Mouse (Mus musculus) spleen, postnatal 10 days (tissue): ENCODE measurements around the gene Cdyl.

ENCODE experiments used
- DNase-seq, 2 experiments: peaks; one replicate each; pipeline ENCODE4 v3.0.0; 2021 to 2022; ENCODE audit warnings: low spot score in 2 of 2

Cdyl gene

DNA sequence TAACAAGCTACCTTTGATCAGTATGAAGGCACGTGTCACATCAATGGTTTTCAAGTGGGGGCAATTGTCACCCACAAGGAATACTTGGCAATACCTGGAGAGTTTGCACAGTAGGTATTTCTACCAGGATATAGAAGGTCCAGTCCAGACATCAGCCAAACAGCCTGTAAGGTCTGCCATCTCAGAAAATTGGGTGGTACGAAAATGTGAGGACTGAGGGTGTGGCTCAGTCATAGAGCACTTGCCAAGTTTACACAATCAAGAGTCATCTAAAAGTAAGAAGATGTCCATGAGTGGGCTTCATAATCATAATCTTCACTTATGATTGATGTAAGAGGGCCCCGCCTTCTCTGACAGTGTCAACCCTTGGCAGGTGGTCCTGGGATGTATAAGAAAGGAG lies 29.9 kb downstream of the Cdyl start:
- no peak for DNase-seq

DNA sequence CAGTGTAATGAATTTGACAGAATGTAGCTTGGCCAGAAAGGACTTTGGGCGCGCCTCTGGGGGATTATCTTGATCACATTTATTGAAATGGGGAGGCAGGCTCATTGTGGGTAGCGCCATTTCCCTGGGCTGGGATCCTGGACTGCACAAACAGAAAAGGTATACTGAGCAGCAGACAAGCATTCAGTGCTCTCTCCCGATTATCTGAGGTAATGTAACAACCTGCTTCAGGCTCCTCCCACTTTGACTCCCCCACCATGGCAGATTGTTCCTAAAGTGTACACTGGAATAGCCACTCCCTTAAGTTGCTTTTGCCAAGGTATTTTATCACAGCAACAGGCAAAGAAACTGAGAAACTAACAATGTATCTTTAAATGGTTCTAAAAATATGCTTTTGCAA lies 58.0 kb downstream of the Cdyl start:
- no peak for DNase-seq

DNA sequence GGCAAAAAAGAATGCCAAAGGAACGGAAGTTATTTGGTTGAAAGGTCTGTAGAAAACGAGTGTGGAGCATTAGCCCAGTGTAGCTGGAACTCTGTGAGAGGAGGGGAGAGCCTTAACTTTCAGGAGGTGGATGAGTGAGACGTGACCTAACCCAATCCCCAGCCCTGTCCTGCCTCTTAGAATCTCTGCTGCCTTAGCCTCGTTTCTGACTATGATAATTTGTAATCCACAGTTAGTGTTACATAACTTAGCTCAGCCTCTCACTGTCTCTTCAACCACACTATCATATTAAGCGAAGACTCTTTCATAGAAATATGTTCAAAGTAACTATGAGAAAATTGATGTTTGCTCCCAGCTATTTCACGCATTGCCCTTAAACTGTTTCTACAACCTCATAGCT lies 59.9 kb downstream of the Cdyl start:
- no peak for DNase-seq

DNA sequence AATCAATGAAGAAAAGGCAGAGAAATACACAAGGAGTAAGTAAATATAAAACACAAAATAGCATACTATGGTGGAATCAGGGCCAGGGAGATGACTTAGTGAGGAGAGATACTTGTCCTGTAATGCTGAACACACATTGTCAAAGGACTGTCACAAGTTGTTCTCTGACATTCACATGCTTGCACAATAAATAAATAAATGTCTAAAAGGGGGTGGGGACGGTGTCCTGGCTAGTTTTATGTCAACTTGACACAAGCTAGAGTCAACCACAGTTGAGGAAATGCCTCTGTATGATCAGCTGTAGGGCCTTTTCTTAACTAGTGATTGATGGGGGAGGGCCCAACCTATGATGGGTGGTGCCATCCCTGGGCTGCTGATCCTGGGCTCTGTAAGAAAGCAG lies 63.4 kb downstream of the Cdyl start:
- no peak for DNase-seq

GRCm38 (mm10) chr13:35726025-35726424 lies 66.4 kb downstream of the Cdyl start:
- no peak for DNase-seq

- no peak for DNase-seq
These were observed 72.5 kb downstream of the Cdyl start for GRCm38 (mm10) chr13:35732131-35732530.

GRCm38 (mm10) chr13:35732891-35733596 lies 73.4 kb downstream of the Cdyl start:
- DNase-seq = no peak

DNA sequence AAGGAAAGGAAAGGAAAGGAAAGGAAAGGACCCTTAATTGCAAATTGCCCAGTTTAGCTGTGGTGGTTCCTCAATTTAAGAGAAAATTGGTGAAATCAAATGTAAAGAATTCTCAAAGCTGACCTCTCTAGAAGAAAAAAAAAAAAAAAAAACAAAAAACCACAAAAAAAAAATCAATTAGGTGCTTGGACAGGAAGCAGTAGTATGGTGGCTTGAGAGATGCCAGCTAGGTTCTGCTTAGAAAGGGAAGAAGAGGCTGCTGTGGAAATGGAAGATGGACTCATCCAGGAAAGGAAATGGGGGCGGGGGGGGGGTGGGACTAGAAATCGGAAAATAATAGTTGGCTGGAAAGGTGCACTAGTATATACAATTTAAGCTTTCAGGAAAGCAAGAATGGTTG lies 77.9 kb downstream of the Cdyl start:
- DNase-seq = no peak

DNA sequence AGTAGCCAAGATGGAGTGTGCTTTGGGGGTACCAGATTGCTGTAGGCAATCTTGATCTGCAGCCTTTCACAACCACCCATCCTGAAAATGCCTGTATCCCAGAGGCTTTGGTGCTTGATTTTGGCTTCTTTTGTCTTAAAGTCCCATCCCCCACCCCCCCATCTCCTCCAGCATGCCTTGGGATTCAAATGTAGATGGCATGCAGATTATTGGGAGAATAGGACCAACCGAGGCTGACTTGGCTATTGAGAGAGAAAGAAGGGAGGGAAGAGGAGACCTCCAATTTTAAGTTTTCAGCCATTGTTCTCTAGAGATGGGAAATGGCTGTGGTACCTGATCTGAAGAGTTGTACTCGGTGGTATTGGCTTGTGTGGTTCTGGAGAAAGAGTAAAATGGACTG lies 78.6 kb downstream of the Cdyl start:
- no peak for DNase-seq

DNA sequence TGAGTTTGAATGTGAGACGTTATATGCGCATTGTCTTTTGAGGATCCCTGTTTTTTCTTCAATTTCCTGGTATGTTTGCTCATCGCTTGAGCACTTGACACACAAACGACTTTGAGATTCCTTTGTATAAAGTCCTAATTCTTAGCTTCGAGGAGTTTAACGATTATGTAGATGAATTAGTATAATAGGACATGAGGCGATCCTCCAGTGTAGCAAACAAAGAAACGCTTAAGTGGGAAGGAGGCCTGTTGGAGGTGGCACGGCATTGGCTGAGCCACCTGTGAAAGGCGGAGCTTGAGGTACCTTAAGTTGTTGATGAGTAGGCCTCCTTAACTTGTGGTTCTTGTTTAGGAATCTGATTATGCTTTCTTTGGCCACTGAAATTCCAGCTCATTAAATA lies 79.8 kb downstream of the Cdyl start:
- no peak for DNase-seq

DNA sequence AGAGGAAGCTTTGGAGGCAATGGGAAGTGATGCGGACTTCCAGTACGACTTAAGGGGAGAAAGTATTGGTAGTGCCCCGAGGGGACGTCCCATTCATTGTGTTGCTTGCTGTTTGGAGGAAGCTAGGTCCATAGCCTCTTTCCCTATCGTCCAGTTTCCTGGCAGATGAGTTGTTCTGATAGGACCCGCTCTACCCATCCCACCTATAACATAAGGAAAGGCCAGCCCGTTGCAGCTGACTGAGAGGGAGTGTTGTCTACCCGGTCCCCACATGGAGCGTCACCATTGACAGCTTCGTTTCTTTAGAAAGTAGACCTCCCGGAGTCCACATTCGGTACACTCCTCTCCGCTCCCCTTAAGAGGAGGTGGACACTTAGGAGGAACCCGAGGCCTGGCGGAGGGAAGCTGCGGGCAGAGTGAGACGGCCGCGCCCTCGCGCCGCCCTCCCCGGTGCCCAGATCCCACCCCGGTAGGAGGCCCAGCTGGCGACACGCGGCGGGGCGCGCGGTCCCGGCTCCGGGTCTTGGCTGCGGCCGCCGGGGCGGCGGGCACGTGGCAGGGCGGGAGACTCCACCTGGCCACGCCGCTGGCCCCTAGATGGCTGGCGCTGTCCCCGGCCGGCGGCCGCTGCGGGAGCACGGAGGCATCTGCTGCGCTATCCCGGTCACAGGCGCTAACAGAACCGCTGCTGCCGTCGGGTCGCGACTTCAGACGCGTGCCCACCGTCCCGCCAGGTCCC lies 80.8 kb downstream of the Cdyl start:
- peak; percentile 86 to 89 for DNase-seq

DNA sequence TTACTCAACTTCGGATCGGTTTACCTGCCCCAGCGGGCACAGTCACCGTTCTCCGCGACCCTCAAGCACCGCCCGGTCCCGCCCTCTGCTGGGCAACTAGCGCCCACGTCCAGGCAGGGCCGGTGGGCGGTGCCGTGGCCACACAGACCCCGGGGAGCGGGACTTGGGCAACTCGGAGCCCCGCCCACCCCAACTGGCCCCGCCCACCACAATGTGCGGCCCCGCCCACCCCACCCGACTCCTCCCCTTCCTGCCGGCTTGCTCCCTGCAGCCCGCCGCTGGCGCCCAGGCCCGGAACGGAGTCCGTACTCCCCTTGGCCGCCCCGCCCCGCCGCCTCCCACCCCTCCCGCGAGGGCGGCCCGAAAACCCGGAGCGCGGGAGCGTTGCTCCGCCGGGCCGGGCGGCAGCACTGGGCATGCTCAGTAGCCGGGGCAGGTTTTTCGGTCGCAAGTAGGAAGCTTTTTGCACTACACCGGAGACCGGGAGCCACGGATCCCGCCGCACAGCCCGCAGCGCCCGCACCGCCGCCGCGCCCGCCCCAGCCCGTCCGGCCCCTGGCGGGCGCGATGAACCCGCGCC lies 81.5 kb downstream of the Cdyl start:
- peak; percentile 90 to 95 for DNase-seq

DNA sequence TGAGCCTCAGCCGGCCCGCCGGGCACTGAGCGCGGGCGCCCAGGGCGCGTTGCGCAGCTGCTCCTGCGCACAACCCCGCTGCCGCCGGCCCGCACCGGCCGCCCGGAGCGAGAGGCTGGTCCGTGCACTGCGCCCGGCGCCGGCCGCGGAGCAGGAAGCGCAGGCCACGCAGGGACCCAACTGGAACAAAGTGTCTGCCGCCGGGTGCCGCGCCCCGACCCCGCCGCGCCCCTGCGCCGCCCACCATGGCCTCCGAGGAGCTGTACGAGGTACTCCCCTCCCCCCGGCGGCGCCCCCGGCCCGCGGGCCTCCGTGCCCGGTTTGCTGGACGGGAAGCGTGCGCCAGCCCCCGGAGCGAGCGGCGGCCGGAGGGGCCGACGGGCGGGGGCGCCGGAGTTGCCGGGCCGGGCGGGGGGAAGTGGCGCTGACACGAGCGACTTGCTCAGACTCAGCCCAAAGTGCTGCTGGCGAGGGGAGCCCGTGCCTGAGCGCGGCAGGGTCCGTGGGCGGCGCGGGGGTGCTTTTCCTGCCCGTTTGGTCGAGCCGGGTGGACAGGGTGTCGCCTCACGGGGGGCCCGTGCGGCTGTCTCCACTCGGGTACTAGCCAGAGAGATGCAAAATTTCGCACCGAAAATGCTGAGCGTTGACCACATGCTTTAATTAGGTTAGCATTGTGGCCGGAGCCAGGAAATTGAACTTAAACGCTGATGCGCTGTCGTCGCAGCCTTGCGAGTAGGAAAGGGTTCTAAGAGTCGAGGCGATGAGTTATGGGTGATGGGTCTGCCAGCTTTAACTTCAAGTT lies 82.2 kb downstream of the Cdyl start:
- DNase-seq = peak; percentile 74 to 75

GRCm38 (mm10) chr13:35742696-35743095 lies 83.1 kb downstream of the Cdyl start:
- DNase-seq = no peak

GRCm38 (mm10) chr13:35743196-35743595 lies 83.6 kb downstream of the Cdyl start:
- DNase-seq = no peak

DNA sequence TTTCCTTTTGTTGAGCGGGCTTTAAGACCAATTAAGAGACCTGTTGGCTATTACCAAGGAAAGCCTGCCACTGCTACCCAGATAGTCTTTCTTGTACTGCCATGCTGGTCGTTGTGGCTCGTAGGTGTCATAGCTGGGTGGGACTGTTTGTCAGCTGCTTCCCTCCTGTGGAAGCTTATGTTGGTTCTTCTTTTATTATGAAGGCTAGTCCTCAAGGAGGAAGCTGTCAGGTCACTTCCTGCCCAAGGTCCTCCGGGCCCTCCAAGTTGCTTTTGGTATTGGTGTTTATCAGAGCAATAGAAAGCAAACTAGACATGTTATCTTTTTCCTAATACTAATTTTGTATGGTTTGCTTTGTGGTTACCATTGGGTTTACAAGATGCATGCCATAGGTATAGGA lies 89.6 kb downstream of the Cdyl start:
- DNase-seq = no peak

DNA sequence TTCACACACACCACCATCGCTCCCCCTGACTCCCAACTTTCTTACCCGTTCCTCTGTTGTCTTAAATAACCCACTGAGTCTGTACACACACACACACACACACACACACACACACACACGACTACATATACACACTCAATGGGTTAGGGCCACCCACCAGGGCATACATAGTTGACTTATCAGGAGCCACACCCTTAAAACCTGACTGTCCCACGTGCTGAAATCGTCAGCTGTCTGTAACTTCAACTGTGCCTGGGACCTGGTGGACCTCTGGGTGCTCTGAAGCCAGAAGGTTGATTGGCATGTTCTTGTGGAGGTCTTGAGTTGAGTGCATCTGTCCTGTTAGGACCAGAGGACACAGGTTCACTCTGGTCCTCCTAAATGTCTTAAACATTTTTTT lies 90.0 kb downstream of the Cdyl start:
- no peak for DNase-seq

DNA sequence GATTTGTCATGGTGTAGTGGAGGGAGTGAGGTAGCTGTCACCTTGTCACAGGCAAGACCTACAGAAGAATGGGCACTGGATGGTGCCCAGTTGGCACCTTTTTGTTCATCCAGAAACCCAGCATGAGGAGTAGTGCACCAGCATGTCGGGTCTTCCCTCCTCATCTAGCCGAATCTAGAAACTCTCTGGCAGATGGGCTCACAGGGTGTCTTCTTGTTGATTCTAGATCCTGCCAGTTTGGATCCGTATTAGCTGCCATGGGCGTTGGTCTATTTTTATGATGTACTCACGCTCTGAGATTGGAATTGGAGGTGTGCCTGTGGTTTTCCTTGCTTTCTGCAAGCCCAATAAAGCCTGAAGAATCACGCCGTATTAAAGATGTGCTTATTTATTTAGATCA lies 92.4 kb downstream of the Cdyl start:
- no peak for DNase-seq

DNA sequence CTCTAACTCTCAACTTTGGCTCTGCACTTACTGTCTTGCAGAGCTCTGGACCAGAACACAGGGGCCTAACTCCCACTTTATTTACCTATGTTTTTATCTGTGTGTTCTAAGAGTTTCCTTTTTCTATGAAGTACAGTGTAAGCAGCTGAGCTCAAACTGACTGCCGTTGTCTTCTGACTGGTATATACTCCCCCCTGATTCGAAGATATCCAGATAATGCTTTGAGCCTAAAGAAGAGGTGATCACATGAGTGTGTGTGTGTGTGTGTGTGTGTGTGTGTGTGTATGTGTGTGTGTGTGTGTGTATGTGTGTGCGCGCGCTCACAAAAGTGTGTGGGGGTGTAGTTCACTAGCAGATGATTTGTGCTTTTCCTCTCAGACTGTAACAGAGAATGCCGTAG lies 95.4 kb downstream of the Cdyl start:
- DNase-seq = no peak

DNA sequence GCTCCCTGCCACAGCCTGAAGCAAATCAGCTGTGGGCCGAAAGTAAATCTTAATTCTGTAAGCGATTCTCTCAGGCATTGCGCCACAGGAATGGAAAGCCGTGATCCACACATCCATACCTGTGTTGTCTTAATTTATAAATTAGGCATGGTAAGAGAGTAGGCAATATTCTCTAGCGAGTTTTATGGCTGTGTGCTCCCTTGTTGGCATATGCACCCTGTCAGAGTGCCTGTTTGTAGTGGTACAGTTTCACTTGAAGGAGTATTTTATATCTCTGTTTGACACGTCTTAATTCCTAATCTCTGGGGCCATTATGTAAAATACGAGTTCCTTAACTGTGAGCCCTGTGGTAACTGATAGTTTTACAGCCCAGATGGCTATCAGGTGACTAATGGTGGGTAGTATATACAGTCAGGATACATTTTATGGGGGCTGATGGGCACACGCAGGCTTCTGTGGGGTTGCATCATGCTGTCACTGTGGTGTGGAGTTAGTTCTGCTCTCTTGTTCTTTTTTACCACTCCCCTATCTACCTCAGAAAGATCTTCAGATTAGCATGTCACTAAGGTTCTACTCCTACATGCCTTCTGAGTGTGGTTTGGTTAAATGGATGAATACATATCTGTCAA lies 96.1 kb downstream of the Cdyl start:
- DNase-seq = no peak

DNA sequence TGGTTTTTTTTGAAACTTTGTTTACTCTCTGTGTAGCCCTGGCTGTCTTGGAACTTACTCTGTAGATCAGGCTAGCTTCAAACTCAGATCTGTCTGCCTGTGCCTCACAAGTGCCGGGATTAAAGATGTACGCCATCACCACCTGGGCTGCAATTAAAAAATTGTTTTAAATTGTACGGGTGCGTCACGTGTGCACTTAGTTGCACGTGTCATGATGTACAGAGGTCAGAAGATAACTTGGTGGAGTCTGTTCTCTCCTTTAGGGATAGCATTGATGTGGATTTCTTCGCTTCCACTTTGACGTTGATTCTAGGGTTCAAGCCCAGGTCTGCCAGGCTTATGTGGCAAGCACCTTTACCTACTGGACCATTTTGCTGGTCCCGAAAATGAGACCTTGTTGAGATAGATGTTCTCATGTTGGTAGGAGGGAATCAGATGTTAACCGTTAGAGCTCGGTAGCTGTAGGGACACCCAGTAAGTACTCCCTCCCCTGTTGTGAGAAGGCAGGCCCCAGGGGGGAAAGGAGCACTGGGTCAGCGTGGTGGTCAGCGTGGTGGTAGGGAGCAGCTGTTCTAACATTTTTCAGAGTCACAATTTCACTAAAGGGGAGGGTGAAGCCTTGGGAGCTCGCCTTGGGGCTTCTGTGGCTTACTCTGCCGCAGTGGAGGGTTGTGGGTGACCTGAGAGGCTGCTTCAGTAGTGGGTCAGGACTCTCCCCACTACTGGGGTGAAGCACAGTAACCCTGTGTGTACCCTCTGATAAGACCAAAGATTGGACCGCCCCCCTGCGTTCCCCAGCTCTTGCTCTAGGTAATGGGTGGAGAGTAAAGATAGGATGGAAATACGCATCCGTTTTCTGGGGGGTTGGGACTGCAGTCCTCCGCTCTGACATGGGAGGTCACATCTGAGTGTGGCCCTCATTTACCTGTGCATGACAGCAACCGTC lies 97.0 kb downstream of the Cdyl start:
- no peak for DNase-seq
